Mouse (Mus musculus) embryonic facial prominence, embryonic 12.5 days (tissue): ENCODE results near the gene Tm7sf3. TPM values are rescaled to one million over a fixed set of nuclear protein-coding genes. Genes with fewer than 3 reads are reported as not detected.

Experiments used
- ATAC-seq: fragments of 200-750 bp; cut with Nextera tagmentation; 2 replicates; pipeline ENCODE4 v1.8.0; 2017; ENCODE audit not compliant: insufficient number of reproducible peaks, insufficient read depth, low FRiP score, low TSS enrichment
- H3K27ac ChIP-seq: fragments of 300-500 bp; sonication (generic); 2 replicates; pipeline ENCODE4 v1.5.1; 2016; ENCODE audit warnings: mild to moderate bottlenecking
- H3K27me3 ChIP-seq: fragments of 300-500 bp; sonication (generic); 2 replicates; pipeline ENCODE4 v1.6.1; 2016; ENCODE audit warnings: mild to moderate bottlenecking, moderate library complexity
- H3K36me3 ChIP-seq: fragments of 300-500 bp; sonication (generic); 2 replicates; pipeline ENCODE4 v1.6.1; 2016; ENCODE audit warnings: mild to moderate bottlenecking
- H3K4me1 ChIP-seq: fragments of 300-500 bp; sonication (generic); 2 replicates; pipeline ENCODE4 v1.6.1; 2016
- H3K4me2 ChIP-seq: fragments of 300-500 bp; sonication (generic); replicated peaks from 2 replicates; pipeline ENCODE4 v1.6.1; 2016; ENCODE audit warnings: mild to moderate bottlenecking, moderate library complexity
- H3K4me3 ChIP-seq: fragments of 300-500 bp; sonication (generic); 2 replicates; pipeline ENCODE4 v1.5.1; 2016; ENCODE audit warnings: mild to moderate bottlenecking
- H3K9ac ChIP-seq: fragments of 300-500 bp; sonication (generic); 2 replicates; pipeline ENCODE4 v1.6.1; 2016; ENCODE audit warnings: mild to moderate bottlenecking, moderate library complexity
- H3K9me3 ChIP-seq: fragments of 300-500 bp; sonication (generic); 2 replicates; pipeline ENCODE4 v1.6.1; 2016; ENCODE audit warnings: mild to moderate bottlenecking, moderate library complexity
- WGBS: fragments of 180-500 bp; shearing (Covaris S2); methylation state at CpG from one replicate; pipeline ENCODE4 v1.1.7; 2016; 5-methylcytosine and 5-hydroxymethylcytosine counted together
- polyA plus RNA-seq: library from polyadenylated mRNA; unstranded; fragments of >200 nt; fragmentation: Nextera tagmentation; extraction: Ambion mirVana; gene quantifications from 2 replicates; pipeline ENCODE4 v1.2.1, GENCODE M21; 2016

Gene Tm7sf3
- polyA plus RNA-seq, 1 experiment from 2014 or later = 38.4 TPM

GRCm38 (mm10) chr6:146651431-146651830 lies 8.8 kb upstream of the Tm7sf3 start:
- H3K4me2 ChIP-seq = no peak overlapping the region
- H3K9ac ChIP-seq = no peak overlapping the region
- no peaks in the 10 kb centered on the region for H3K9me3 ChIP-seq
- no peaks in the 10 kb centered on the region for H3K27me3 ChIP-seq
- 0 out of 2 replicates have a peak, but pooled peaks cover 2% of the 10 kb centered on the region for H3K36me3 ChIP-seq
- H3K4me3 ChIP-seq = no peak overlapping the region
- no peaks in the 10 kb centered on the region for H3K4me1 ChIP-seq
- no peak overlapping the region for H3K27ac ChIP-seq
- no peak for ATAC-seq

- Histone ChIP-seq H3K4me1 (no peaks in the 10 kb centered on the region), H3K27me3 (no peaks in the 10 kb centered on the region), H3K4me3 (no peak overlapping the region), H3K27ac (no peak overlapping the region), H3K9me3 (no peaks in the 10 kb centered on the region), H3K9ac (no peak overlapping the region), H3K36me3 (0 out of 2 replicates have a peak, but pooled peaks cover 2% of the 10 kb centered on the region), H3K4me2 (no peak overlapping the region)
- 87% methylated on average over 2 of the region's 2 CpGs for WGBS
- no peak for ATAC-seq
Observed at GRCm38 (mm10) chr6:146650013-146650412, 7.4 kb upstream of the Tm7sf3 start.

- H3K9ac ChIP-seq = peak overlapping the region; percentile 89
- H3K9me3 ChIP-seq = no peaks in the 10 kb centered on the region
- peak overlapping the region; percentile 76 for H3K4me2 ChIP-seq
- H3K27ac ChIP-seq = no peak overlapping the region
- peaks cover 5% of the 10 kb centered on the region; the same call in 1 of the 2 replicates for H3K4me1 ChIP-seq
- H3K27me3 ChIP-seq = no peaks in the 10 kb centered on the region
- ATAC-seq = no peak
- 50% methylated on average over 11 of the region's 11 CpGs for WGBS
- no peaks in the 10 kb centered on the region for H3K36me3 ChIP-seq
- peak overlapping the region; percentile 78 for H3K4me3 ChIP-seq
Observed at GRCm38 (mm10) chr6:146643184-146643570, 553 bp upstream of the Tm7sf3 start.

- Histone ChIP-seq H3K36me3 (no peaks in the 10 kb centered on the region), H3K9me3 (no peaks in the 10 kb centered on the region), H3K4me2 (peak overlapping the region; percentile 48), H3K27me3 (no peaks in the 10 kb centered on the region), H3K9ac (no peak overlapping the region), H3K4me3 (peak overlapping the region; percentile 78), H3K4me1 (peaks cover 5% of the 10 kb centered on the region; the same call in 1 of the 2 replicates), H3K27ac (no peak overlapping the region)
- WGBS = 70% methylated on average over 11 of the region's 11 CpGs
- no peak for ATAC-seq
Observed at GRCm38 (mm10) chr6:146641621-146642210, 908 bp downstream of the Tm7sf3 start.

DNA sequence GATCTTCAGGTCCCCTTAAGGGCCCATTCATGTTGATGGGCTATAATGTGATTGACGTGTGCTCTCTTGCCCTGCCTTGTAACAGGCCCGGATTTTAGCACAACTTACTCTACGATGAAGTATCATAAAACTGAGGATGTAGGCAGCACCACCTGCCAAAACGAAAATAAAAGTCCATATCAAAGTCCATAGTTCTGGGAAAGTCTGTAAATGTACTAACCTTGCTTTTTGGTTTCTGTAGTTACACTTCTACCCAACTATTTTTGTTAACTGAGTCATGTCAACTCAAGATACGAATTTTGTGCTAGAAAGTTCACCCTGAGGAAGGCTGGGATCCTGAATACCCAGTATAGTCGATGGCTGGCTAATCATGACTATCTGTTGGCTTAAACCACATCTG lies 1.6 kb downstream of the Tm7sf3 start:
- Histone ChIP-seq H3K27me3 (no peaks in the 10 kb centered on the region), H3K9me3 (no peaks in the 10 kb centered on the region), H3K27ac (no peak overlapping the region), H3K4me3 (no peak overlapping the region), H3K4me2 (no peak overlapping the region), H3K9ac (no peak overlapping the region), H3K4me1 (peaks cover 5% of the 10 kb centered on the region; the same call in 1 of the 2 replicates), H3K36me3 (no peaks in the 10 kb centered on the region)
- ATAC-seq = no peak
- 88% methylated on average over 6 of the region's 6 CpGs for WGBS

DNA sequence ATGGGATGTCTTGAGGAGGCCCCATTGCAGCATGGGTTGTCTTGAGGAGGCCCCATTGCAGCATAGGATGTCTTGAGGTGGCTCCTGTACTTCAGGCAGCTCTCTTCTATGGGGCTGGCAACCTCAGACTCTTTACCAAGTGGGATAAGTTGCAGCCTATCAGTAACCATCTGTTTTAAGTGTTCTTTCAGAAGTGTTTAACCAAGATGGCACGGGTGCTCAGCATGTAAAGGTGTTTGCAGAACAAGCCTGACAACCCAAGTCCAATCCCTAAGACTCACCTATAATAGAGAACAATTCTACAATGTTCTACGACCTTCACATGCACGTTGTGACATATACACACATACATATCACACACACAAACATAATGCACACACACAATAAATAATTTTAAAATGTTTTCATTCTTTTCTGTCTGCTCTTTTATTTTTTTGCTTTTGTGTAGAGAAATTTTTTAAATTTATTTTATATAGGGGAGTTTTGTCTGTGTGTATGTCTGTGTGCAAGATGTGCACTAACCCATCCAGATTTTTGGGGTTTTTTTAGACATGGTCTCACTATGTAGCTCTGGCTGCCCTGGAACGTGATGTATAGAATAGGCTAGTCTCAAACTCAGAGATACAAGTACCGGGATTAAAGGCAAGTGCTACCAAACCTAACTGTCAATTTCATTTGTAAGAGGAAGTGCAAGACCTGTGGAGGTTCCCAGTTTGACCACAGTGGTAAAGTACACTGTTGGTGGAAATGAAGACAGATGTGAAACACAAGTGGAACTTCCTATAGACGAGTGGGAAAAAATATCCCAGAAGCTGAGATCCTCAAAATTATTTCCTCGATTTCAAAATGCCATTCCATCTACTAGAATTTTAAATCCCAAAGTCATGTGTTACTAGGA lies 2.3 kb downstream of the Tm7sf3 start:
- 87% methylated on average over 7 of the region's 7 CpGs for WGBS
- no peak for ATAC-seq

GRCm38 (mm10) chr6:146636482-146636881 lies 6.1 kb downstream of the Tm7sf3 start:
- no peak overlapping the region for H3K4me3 ChIP-seq
- no peak for ATAC-seq
- 90% methylated on average over 5 of the region's 5 CpGs for WGBS

More for the DNA sequence above, 2.3 kb downstream of the Tm7sf3 start:
- Histone ChIP-seq H3K4me3 (no peak overlapping the region), H3K27ac (no peak overlapping the region), H3K27me3 (no peaks in the 10 kb centered on the region), H3K9ac (no peak overlapping the region), H3K36me3 (no peaks in the 10 kb centered on the region), H3K4me2 (no peak overlapping the region), H3K4me1 (peaks cover 5% of the 10 kb centered on the region; the same call in 1 of the 2 replicates), H3K9me3 (no peaks in the 10 kb centered on the region)

GRCm38 (mm10) chr6:146634759-146635606 lies 7.6 kb downstream of the Tm7sf3 start:
- H3K27ac ChIP-seq = no peak overlapping the region
- no peaks in the 10 kb centered on the region for H3K9me3 ChIP-seq
- no peaks in the 10 kb centered on the region for H3K27me3 ChIP-seq
- no peak for ATAC-seq
- WGBS = 57% methylated on average over 4 of the region's 4 CpGs
- no peaks in the 10 kb centered on the region for H3K36me3 ChIP-seq
- H3K4me1 ChIP-seq = peaks cover 17% of the 10 kb centered on the region
- H3K9ac ChIP-seq = 0 out of 2 replicates have a peak overlapping the region, but pooled peaks have one; percentile 78
- peak overlapping the region; percentile 61 for H3K4me2 ChIP-seq
- peak overlapping the region; percentile 73; the same call in 1 of the 2 replicates for H3K4me3 ChIP-seq

More at GRCm38 (mm10) chr6:146636482-146636881, 6.1 kb downstream of the Tm7sf3 start:
- H3K4me1 ChIP-seq = peaks cover 17% of the 10 kb centered on the region
- H3K9ac ChIP-seq = no peak overlapping the region
- no peaks in the 10 kb centered on the region for H3K9me3 ChIP-seq
- no peaks in the 10 kb centered on the region for H3K36me3 ChIP-seq
- H3K27me3 ChIP-seq = no peaks in the 10 kb centered on the region
- H3K4me2 ChIP-seq = no peak overlapping the region
- no peak overlapping the region for H3K27ac ChIP-seq

GRCm38 (mm10) chr6:146634015-146634722 lies 8.5 kb downstream of the Tm7sf3 start:
- Histone ChIP-seq H3K36me3 (no peaks in the 10 kb centered on the region), H3K4me2 (peak overlapping the region; percentile 61), H3K9ac (peak overlapping the region; percentile 78), H3K27me3 (no peaks in the 10 kb centered on the region), H3K4me3 (peak overlapping the region; percentile 73), H3K4me1 (peaks cover 17% of the 10 kb centered on the region), H3K9me3 (no peaks in the 10 kb centered on the region), H3K27ac (peak overlapping the region; percentile 83)
- under 1% methylated on average over 70 of the region's 82 CpGs for WGBS
- ATAC-seq = peak; percentile 82

DNA sequence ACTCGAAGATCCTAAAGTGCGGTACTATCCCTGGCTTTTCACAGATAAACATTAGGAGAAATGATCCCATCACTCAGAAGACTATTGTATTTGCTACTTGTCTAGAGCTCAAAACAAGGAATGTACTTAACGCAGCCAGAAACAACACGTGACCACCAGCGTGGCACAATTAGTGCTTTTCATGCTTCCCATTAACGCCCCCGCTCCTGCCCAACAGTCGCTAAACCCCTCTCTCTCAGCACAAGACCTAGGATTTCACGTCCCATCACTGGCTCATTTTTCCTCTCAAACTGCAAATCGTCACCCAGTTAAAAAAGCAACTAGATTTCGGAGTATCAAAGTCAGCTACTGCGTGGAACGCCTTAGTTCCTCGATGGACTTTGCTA lies 9.0 kb downstream of the Tm7sf3 start:
- Histone ChIP-seq H3K9ac (peak overlapping the region; percentile 78), H3K9me3 (no peaks in the 10 kb centered on the region), H3K36me3 (no peaks in the 10 kb centered on the region), H3K27ac (peak overlapping the region; percentile 83; the same call in 1 of the 2 replicates), H3K4me1 (peaks cover 17% of the 10 kb centered on the region), H3K27me3 (no peaks in the 10 kb centered on the region), H3K4me2 (peak overlapping the region; percentile 61), H3K4me3 (peak overlapping the region; percentile 73)
- ATAC-seq = no peak
- WGBS = 11% methylated on average over 14 of the region's 14 CpGs

DNA sequence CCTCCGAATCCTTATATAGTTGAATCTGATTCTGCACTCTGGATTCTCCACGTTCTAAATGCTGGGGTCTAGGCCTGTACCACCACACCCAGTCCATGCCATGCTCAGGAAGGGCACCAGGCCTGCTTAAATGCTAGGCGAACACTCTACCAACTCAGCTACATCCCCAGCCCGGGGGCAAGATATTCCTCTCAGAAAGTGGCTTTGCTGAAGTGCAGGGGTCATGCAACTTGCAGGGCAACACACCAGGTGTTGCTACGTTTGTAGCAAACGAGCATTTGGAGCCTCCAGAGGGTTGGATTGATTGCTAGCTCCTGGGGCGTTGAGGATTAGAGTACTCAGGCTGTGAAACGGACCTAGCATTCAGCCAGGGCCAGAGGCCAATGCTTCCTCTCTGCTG lies 9.5 kb downstream of the Tm7sf3 start:
- 43% methylated on average over 8 of the region's 8 CpGs for WGBS
- no peaks in the 10 kb centered on the region for H3K27me3 ChIP-seq
- H3K9me3 ChIP-seq = no peaks in the 10 kb centered on the region
- H3K4me1 ChIP-seq = peaks cover 17% of the 10 kb centered on the region
- no peak for ATAC-seq
- H3K27ac ChIP-seq = no peak overlapping the region
- H3K4me3 ChIP-seq = peak overlapping the region; percentile 73
- H3K36me3 ChIP-seq = no peaks in the 10 kb centered on the region
- H3K9ac ChIP-seq = peak overlapping the region; percentile 78
- H3K4me2 ChIP-seq = peak overlapping the region; percentile 61
